Mouse (Mus musculus) mouse trophoblast stem cell (cell line): ENCODE measurements around the gene Gm10577.

Source experiments
- in situ Hi-C, 2 experiments: fragments of 300-500 bp; cut with MseI, MboI; formaldehyde crosslinking; loops; 2 replicates in 1 of 2; 3 replicates in 1 of 2; pipeline ENCODE4 v1.15.1; 2025

The Gm10577 gene

DNA sequence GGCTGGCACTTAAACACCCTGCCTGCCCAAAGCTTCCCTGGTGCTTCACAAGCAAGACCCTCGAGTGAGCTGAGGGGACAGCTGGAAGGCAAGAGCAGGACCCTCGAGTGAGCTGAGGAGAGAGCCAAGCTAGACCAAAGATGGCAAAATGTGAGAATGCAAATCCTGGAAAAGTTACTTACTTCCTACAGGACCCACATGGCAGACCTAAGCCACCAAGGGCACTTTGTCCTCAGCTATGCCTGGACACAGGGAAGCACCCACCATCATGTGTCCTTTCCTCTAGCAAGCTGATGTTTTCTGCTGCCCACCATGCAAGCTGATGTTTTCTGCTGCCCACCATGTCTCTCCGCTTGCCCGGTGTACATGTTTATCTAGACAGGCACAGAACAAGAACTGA is at the start of gene Gm10577:
Gm10577 (minus strand) TSS at position 101 of the 400 bp plus-strand sequence.
- in situ Hi-C loops = no loop called here

- in situ Hi-C loops = no loop called here
These were observed 48.9 kb upstream of the Gm10577 start for GRCm38 (mm10) chr4:101069154-101069971.

- in situ Hi-C loops = no loop called here
These were observed 48.3 kb upstream of the Gm10577 start, which contains the start of gene Raver2 for GRCm38 (mm10) chr4:101068786-101069153. TSS of gene Raver2 (plus strand) at chr4:101068983.

DNA sequence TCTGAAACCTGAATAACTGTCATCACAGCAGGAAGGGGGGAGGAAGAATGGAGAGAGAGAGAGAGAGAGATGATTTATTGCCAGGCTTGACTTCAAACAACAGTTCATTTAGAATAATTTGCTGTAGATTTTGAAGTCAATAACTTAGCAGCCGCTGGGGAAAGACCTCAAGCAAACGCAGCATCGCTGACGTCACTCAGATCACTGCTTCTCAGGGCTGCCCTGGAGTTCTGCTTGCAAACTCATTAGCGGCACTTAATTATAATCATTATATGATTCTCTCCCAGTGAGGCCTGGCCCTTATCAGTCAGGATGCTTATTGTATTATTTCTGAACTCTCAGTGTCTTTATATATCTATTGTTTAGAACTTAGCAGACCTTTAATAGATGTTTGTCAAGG is 45.9 kb upstream of the Gm10577 start:
- in situ Hi-C loops = no loop called here

GRCm38 (mm10) chr4:101062146-101062545 is 41.6 kb upstream of the Gm10577 start:
- in situ Hi-C loops = no loop called here

DNA sequence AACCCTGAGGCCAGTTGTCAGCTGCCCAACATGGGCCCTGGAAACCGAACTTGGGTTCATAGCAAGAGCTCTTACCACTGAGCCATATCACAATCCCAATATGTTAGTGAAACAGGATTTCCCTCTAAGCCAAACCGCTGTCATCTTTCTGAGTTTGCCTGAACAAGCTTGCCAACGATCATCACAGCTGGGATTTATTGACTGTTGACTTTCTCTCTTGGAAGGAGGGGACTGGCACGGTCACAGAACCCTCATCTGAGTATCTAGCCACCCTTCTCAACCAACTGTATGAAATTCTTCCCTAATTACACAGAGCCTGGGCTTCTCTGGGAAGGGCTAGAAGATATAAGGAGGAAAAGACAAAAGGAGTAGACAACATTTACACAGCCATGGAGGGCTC is 26.1 kb upstream of the Gm10577 start:
- in situ Hi-C loops = no loop called here

- in situ Hi-C loops = no loop called here
These were observed 23.7 kb upstream of the Gm10577 start for GRCm38 (mm10) chr4:101044149-101044548.

DNA sequence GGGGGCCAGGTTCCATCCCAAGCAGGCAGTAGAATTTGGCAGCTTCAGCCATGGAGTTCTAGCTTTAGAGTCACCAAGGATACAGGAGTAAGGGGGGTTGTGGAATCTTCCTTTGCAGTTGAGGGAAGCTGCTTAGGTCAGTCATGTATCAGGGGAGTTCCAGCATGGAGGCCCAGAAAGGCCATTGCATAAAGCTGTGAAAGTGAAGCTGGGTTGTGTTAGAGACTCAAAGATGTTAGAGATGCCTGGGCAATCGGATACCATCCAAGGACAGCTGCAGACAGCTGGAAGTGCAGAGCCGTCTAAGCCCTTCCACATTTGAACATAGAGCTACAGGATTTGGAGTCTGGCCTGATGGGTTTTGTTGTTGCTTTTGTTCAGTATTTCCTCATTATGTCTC is 23.2 kb upstream of the Gm10577 start:
- in situ Hi-C loops = no loop called here

DNA sequence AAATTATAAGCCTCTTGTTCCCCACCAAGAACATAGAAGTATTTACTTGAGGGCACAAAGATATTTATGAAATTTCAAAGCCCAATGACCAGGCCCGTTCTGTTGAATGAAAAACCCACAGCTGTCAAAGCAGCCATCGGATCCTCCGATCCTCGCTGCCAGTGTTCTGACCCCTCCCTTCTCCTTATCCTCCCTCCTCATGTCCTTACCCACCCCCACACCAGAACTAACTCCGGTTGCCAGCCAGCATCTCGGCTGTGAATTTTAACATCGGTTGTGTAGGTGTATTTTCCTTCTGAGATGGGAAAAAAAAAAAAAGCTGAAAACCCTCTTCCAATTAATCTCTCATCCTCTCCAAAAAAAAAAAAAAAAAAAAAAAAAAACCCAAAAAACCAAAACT is 16.7 kb upstream of the Gm10577 start:
- in situ Hi-C loops = no loop called here

- in situ Hi-C loops = no loop called here
These were observed 14.6 kb upstream of the Gm10577 start for GRCm38 (mm10) chr4:101035131-101035530.

DNA sequence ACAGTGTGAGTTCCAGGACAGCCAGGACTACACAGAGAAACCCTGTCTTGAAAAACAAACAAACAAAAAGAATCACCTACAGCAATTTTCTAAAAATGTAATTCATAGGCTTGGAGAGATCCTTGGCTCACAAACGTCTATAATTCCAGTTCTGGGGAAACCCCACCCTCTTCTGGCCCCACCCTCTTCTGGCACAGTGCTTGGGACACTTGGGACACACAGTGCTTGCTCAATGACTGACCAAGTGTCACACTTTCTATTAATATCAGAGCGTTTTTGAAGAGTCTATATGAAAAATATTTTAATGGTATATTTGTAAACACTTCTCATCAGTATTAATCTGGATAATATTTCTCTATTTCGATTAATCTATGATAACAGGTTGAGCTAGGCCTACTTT is 12.6 kb upstream of the Gm10577 start:
- in situ Hi-C loops = no loop called here

DNA sequence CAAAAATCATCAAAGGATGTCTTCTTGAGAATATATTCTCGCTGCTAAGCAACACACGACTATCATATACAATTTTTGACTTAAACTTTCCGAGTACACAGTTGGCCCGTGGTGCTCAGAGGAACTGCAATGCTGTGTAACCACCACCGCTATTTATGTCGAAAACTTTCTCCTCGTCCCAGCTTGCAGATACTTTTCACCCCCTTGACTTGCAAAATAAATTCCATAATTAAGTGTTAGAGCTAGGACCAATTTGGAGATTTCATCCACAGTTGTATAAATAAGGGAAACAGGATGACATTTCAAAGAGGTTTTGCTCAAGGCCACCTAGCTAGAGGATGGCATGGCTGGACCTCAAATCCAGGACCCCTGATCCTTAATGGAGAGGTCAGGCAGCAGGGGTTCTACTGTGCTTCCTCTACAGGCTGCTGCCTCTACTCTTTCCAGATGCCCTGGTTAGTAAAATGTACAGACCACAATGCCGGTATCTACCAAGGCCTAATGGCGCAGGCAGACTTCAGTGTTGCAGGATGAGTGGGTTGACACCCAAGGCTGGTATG is 7.4 kb upstream of the Gm10577 start:
- in situ Hi-C loops = no loop called here

GRCm38 (mm10) chr4:101026995-101027394 is 6.5 kb upstream of the Gm10577 start:
- in situ Hi-C loops = no loop called here

DNA sequence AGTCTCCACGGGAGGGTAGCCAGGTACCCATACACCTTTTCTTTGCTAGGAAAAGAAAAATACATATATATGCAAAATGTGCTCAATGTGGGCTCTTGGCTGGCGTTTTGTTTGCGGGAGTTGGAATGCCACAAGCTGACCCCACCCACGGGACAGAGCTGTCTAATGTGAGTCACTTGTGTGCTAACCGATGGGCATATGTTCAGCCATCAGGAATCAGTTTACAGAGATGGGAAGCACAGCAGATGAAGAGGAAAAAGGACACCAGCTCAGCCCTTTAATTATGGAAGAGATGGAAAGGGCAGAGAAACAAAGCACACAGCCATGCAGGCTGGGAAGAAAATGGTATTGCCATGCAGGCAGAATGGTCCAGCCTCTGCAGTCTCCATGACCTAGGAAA is 6.1 kb upstream of the Gm10577 start:
- in situ Hi-C loops = no loop called here

DNA sequence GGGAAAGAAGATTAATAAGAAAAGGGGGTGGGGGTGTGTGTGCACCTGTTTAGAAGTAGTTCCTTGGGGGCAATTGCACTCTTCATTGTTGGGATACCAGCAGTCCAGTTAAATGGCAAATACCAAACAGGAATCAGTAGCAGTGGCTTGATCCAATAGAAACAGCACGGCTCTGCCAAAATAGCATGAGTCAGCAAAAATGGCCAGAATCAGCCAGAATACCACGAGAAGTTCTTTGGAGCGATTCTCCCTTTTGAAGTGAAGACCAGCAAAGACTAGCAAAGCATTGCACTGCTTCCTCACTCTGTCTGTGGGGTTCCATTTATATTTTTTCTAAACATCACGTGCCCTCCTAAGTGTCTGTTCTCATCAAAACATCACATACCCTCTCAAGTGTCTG is 2.7 kb downstream of the Gm10577 start:
- in situ Hi-C loops = no loop called here

GRCm38 (mm10) chr4:101009092-101009491 is 11.4 kb downstream of the Gm10577 start:
- in situ Hi-C loops = no loop called here

DNA sequence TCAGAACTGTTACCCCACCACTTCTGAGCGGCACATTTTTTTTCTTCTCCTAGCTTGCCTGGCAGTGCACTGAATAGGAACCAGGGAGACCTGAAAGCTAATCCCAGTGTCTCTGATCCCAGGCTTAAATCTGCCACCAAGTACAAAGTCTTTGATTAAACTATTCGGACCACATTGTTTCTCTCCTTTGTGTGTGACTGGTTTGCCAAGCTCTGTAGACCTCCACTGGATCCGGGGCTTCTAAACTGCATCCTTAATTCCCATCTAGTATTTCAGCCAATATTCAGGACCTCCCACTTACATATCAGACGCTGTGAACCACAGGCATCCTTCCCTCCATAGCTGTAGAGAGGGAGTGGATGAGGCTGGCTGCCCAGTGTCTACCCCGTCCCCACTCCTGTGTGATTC is 12.1 kb downstream of the Gm10577 start:
- in situ Hi-C loops = no loop called here

GRCm38 (mm10) chr4:101002961-101003360 is 17.5 kb downstream of the Gm10577 start:
- in situ Hi-C loops = loop anchor here in 1 of 2 experiments (5.0 kb wide), 1 partner anchor 144 kb away; no protein-coding TSS in a partner anchor

DNA sequence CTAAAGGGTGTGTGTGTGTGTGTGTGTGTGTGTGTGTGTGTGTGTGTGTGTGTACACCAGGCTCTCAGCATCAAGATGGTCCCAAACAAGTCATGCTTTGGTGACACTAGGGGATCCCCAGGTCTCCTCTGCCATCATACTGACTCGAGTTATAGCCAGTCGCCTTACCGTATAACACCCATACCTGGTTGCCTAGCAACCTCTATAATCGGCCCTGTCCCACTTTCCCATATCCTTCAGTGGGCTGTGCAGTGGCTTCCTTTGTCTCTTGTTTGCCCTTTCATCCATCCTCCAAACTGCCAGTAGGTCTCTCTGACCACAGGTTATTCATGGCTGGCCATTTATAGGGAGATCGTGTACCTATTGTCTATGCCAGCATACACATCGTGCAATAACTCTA is 19.4 kb downstream of the Gm10577 start:
- in situ Hi-C loops = loop anchor here in 1 of 2 experiments (5.0 kb wide), 1 partner anchor 146 kb away; no protein-coding TSS in a partner anchor

- in situ Hi-C loops = loop anchor here in 1 of 2 experiments (5.0 kb wide), 1 partner anchor 147 kb away; no protein-coding TSS in a partner anchor
These were observed 19.9 kb downstream of the Gm10577 start for GRCm38 (mm10) chr4:101000622-101001021.

GRCm38 (mm10) chr4:100998906-100999305 is 21.6 kb downstream of the Gm10577 start:
- in situ Hi-C loops = loop anchor here in 1 of 2 experiments (5.0 to 10.0 kb wide), 2 partner anchors 148 to 274 kb away; no protein-coding TSS in a partner anchor

GRCm38 (mm10) chr4:100998145-100998544 is 22.4 kb downstream of the Gm10577 start:
- in situ Hi-C loops = loop anchor here in 1 of 2 experiments (5.0 to 10.0 kb wide), 2 partner anchors 149 to 273 kb away; no protein-coding TSS in a partner anchor
